Mouse (Mus musculus): ENCODE measurements at regions not wholly inside any gene's neighbourhood (a gene's known extent, or its start where the extent isn't known, plus 50 kb on each side); places are given as distances from the start of the nearest gene placed in this dataset.
A peak's percentile ranks its signal among the peaks of the same experiment; 100 is the strongest.

DNA sequence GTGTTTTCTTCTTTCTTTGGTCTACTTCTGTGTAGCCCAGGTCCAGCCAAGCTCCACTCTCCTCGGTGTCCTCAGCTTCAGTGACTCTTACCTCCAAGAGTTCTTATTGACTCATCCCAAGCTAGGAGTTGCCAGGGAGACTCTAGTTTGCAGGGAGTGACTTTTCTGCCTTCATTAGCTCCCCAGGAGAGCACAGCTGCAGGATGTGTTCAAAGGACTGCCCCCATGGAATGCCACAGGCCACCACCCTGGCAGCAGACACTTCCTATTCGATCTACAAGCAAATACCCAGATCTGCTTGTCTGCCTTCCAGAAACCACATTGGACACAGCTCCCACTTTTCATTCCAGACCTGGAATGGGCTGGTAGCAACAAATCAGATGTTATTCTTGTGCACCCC is 269.6 kb upstream of the Tnp1 start:
- DNase-seq, result no peak

DNA sequence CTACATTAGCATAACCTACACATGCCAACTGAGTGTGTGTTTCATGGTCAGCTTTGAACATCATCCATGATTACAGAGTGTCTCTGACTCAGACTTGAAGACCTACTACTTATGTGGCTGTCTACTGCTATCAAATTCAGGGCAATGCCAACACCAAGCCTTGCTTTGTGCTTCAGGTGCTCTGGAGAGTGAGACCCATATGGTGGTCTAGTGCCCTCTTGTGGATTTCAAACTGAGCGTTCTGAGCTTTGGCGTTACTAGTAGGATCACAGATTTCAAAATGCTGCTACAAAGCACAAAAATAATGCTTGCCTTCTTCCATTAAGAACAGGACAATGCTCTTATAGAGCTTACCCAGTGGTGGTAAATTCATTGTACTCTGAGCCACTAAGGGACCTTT is 258.8 kb upstream of the Tnp1 start:
- DNase-seq, result peak; percentile 50

DNA sequence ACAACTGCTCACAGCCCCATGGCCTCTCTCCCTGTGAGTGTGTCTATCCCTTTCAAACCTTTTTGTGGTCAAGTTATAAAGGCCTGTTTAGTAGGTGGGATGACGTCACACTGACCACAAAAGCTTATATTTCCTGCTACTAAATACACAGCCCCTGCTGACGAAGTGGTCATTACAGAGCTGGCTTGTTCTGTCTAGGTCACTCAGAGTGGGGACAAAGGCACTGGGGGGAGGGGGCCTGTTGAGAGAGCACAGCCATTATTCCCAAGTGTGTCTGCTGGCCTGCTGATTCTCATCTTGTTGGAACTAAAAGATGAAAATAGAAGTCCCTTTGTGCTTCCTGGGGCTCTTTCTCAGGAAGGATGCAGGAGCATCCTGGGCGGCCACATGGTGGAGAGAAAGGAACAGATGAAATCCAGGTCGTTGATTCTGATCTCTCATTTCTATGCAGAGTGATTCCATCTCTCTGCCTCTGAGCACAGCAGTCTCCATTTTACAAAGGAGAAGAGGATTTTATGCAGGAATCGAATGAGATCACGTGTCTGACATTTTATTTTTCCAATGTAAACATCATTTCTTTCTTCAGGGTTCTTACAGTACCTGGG is 255.2 kb upstream of the Tnp1 start:
- DNase-seq, result no peak

DNA sequence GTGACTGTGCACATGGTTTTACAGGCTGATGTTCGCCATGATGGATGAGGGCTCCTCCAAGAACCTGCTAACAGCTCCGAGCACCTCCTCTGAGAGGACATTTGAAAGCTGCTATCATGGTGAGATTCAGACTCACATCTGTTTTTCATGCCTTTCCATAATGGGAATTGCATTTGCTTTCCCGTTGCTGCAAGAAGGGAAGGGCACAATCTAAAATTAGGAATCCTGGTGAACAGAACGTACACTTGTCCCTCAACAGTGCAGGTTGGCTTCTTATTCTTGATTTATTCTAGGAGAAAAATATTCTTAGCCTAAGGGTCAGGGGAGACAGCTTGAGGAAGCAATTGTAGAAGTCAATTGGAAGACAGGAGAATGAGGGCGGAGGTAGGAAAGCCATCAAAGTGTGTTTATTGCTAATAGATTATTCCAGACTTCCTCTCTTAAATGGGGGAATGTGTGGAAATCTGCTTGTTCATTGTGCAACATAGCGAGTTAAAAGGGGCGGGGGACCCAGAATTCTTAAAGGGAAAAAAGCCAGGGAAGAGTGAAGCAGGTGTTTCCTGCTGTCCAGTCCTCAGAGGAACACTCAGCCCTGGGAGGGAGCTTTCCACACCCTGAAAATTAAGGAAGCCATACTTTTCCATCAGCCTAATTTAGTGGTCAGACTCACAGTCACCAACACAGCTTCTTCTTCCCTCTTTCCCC is 253.5 kb upstream of the Tnp1 start:
- DNase-seq, result no peak

DNA sequence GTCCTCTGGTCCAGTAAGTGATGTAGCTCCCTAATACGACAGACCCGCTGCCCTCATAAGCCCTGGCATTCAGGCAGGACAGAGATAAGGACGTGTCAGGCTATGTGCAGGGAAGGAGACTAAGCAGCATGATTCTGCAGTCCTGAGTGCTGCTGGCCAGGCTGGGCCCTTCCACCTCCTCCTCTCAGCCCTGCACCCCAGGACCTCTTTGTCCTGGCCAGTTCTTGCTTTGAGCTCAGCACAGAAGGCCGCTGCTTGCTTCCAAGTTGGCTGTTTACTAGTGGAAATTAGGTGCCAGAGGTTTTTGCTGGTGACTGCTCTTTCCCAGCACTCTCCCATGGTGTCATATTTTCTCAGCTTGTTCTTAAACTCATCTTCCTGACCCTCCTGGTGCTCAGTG is 249.3 kb upstream of the Tnp1 start:
- peak; percentile 63 for DNase-seq

DNA sequence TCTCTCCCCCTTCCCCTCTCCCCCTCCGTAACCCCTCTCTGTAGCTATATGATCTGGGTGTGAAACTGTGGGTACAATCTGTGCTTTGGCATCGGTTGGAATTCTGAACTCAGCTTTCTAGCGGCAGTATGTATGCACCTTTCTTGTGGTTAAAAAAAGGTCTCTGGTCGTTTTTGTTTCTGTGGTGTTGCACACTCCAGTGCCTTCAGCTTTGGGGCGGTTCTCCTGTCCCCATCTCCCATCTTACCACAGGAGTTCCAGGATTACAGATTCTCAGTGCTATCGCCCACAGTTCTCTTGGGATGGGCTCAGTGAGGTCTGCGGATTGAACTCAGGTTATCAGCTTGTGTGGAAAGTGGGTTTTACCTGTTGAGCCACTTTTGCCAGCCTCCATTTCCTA is 248.5 kb upstream of the Tnp1 start:
- no peak for DNase-seq

DNA sequence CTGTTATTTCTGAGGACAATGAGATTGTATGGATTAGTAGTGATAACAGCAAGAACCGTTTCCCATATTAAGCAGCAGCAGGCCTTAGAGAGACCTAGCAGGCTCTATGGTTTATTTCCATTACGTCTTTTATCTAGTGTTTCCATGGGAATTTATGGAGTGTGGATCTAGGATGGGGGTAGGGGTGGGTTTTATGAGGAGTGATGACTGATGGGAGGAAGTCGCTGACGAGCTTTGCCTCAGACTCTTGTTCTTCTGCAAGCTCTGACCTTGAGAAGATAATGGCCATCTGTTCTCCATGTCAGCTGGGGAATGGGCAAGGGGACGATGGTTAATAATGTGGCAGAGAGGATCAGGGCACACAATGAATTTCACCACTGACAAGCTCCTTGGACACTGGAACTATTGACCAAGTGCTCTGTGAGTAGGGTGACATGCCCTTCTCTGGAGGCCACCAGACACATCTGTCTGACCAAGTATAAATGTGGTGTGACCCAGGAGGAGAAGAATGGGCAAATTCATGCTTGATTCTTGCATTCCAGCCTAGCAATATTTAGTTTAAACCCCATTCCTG is 243.9 kb upstream of the Tnp1 start:
- peak; percentile 21 for DNase-seq

DNA sequence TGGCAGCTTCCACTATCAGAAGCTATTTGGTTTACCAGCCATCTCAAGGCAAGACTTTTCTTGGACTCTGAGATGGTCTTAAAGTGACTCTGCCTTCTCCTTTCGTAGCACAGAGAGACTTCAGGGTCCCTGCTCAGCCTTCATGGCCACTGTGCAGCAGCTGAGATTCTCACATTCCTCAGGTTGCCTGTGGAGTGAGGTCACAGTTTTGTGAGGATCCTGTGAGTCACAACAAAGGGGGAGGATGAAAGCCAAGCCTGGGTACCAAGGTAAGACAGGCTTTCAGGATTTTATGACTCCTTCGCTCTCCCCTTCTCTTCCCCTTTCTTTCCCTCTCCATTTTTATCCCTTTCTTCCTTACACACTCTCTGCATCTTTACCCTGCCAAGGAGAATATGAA is 241.6 kb upstream of the Tnp1 start:
- no peak for DNase-seq

DNA sequence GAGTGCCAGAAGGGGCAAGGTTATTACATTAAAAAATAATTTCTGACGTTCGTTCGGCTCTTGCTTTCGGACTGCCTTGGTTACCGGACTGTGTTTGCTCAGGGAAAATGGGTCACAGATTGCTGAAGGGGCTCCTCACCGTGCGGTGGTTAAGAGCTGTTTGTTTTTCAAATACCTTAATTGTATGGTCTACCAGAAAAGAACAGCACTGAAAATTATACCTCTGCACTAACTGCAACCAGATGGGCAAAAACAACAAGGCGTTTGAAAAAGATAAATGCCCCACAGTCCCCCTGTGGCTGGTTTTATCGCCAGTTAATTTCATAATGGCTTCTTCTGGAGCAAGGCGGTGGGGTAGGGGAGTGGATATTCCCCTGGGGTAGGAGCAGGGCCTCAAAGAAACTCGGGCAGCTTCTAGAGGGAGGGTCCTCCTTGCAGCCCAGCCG is 236.2 kb upstream of the Tnp1 start:
- no peak for DNase-seq

DNA sequence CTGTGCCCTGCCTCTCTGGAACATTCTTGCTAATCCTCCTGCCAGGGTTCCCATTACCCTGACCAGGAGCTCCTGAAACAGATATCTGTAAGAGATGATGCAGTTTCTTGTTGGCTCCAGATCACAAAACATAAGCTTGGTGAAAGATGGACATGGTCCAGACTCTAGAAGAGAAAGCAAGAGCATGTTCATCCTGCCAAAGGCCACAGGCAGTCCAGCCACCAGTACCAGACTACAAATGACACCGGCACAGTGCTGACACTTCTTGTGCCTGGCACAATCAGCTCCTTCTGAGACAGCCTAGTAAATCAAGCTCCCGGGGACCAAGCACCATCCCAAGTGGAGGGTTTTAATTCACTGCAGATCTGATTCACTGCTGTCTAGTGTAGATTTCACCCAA is 228.3 kb upstream of the Tnp1 start:
- DNase-seq, result no peak

DNA sequence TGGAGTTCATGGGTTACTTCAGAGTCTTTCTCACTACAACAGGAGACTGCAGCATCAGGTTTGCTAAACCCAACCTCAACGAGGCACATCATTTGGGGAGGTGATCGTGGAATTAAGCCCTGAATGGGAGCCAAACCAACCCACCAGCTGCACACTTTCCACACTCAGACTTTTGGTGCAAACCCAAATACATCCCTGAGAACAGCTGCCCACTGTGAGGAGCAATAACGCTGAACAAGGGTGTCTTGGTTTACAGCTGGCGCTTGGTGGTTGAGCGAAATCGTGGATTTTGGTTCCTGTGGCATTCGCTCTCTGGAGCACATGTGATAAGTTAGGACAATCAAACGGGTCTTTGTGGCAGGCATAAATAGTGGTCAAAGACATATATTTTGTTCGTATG is 226.6 kb upstream of the Tnp1 start:
- no peak for DNase-seq

DNA sequence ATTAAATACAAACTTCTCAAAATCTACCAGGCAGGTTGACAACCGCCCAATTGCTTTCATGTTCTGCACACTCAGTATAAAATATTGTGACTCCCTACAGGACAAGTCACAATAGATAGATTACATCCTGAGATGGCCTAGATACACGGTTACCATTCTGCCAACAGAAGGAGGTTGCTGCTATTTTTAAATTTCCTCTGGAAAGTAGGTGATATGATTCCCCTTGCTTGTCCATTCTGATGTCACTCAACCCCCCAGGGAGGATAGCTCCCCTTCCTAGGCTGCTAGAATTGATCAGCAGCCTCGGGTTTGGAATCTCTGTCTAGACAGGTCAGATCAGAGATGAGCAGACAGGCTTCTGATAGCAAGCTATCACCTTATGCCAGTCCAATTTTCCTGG is 221.2 kb upstream of the Tnp1 start:
- no peak for DNase-seq

DNA sequence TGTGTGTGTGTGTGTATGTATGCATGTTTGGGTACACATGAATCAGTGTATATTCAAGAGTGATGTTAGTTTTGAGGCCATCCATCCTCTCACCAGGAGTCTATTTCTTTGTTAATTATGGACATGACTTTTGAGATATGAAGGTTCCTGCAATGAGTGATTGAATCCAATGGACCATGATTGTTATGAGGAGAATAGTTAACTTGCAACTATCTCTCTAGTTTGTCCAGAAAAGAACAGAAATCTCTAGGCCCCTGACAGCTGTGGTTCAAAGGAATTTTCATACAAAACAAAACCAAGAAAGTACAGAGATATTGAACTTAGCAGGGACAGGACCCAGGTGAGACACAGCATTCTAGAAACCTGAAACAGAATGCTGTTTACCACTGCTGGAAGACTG is 217.9 kb upstream of the Tnp1 start:
- no peak for DNase-seq

DNA sequence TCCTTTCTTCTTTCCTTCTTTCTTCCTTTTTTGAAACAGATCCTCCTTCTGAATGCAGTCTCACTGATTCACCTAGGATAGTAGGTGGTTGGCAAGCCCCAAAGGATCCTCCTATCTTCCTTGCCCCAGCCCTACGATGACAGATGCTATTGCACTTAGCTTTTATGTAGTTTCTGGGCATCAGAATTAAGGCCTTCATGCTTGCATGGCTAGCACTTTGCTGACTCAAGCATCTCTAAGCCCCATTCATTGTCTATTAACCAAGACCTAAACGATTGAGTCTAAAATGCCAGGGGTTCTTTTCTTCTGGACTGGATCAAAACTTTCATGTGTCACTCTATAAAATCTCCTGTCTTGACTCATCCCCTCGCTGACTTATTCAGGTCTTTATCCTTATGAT is 217.3 kb upstream of the Tnp1 start:
- DNase-seq, result no peak

DNA sequence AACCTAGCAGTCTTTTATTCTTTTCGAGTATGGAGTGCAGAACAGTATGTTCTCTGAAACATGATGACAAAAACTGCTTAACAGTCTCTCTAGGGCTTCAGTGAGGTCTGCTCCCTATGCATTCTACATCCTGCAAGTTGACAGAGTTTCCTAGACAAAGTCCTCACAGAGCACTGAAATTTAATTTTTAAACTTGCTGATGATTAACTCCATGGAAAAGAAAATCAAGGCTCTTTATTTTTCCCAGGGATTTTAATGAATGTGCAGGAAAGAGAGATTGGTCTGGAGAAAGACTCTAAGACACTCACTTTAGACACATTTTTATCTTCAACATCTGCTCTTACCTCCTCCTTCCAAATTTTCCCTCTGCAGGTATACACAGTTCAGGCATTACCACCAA is 214.9 kb upstream of the Tnp1 start:
- DNase-seq, result no peak

DNA sequence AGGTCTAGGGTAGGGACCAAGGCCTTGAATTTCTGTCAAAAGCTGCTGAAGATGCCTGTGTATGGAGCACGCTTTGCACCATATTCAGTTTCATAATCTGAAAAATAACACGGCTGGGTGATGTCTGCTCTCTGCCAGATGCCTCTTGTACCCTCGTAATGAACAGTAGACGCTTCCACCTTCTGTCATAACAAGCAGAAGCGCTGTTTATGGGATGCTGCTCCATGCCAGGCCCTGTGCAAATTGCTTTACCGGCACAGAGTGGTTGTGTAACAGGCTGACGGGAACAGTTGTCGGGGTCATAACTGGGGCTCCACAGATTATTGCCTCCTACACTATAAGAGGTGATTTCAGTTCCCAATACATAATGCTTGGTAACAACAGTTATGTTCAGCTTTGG is 211.5 kb upstream of the Tnp1 start:
- DNase-seq, result no peak

DNA sequence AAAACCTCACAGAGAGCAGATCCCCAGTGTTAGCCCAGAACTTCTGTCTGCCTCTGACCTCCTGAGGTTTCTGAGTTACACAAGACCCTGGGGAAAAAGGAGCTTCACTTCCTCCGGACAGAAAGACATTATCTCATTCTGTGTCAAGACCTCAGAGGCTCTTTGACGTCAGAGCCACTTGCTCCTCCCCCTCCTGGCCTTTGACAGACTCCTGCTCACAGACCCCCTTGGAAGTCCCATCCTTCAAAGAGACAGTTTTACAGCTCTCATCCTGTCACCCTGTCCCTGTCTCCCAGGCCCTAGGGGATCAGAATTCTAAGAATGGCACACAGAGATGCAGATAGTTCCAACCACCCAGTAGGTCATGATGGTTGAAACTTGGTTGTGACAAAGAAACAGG is 206.2 kb upstream of the Tnp1 start:
- DNase-seq, result no peak

DNA sequence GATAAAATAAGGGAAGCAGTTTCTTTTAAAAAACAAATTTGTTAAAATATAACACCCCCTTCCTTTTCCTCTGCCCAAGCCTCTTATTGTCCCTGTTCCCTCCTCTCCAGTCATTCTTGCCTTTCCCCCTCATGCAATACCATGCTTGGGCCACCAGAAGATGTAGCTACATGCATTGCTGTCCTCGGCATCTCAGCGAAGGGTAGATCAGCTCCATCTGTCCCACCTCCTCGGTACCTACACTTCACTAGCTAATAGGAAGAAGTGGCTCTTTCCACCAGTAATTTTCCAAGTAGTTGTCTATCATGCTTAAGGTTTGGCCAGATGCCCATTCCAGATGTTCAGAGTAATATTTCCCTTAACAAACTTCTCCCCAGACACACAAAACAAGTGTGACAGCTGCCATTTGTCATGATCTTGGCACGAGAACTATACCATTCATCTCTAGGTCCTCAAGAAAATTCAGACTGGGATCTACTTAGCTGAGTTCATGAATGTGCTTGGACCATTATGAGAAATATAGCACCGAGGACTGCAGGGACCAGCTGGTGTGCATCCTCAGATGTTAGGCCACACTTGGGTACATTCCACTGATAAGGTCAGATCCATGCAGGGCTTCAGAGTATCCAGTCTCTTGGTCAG is 198.7 kb upstream of the Tnp1 start:
- peak; percentile 12 for DNase-seq

DNA sequence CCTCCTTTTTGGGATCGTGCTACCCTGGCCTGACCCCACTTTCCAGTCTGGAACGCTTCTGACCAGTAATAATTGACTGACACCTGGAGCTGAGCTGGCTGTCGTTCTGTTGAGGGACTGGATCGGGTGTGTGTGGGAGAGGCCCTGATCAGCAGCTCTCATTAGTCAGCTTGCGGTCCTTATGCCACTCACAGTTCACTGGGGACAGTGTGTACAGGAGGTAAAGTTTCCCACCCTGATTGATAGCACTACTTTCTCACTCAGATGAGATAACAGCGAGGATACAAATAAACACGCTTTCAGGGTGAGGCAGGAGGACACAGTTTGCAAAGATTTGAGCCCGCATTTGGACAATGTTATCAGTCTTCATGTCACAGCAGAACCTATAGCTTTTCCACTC is 191.7 kb upstream of the Tnp1 start:
- no peak for DNase-seq

DNA sequence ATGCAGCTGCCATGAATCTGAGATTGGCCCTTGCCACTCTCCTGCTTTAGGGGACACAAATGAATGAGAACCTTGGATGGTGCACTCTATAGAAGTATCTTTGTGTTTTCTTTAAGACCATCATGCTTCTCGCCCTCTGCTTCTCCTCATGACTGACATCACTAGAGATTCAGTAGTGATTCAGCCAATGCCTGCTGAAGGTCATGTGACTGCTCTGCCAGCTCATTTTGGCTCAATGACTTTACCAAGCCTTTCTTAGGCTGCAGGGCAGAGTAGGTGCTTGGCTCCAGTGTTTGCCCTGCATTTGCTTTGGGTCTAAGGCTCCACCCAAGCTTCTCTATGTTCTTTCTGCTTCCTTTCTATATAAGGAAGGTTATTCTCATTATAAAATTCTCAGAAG is 190.1 kb upstream of the Tnp1 start:
- DNase-seq, result no peak

DNA sequence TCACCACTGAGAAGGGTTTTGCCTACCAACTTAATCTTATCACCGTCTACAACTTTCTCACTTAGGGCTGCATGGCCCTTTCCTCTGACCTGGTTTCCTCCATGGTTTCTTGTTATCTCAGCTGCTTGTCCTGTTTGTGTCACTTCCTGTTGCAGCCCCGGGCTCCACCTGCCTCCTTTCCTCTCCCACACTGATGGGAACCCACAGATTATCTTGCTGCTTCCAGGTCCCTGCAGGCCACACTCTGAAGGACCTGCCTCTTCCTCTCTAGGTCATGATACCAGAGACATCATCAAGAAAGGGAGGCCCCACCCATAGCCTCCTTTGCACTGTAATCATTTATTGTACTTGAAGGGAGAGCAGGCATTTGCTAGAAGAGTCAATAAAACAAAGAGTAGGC is 184.4 kb upstream of the Tnp1 start:
- peak; percentile 40 for DNase-seq

DNA sequence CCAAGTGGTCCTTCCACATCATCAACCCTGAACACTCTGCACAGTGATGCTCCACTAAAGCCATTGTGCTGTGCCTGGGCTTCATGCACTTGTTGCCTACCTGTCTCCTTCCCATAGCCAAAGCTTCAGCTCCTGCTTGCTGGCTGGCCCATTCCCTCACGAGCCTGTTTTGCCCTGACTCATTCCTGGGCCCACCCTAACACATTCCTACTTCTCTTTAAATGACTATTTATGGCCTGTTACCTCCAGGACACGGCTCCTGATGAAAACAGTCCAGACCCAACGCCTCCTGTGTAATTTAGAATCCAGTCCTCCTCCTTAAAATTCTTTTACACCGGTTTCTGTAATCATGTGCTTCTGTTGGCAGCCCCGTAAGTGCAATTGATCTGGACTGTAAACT is 175.1 kb upstream of the Tnp1 start:
- no peak for DNase-seq

DNA sequence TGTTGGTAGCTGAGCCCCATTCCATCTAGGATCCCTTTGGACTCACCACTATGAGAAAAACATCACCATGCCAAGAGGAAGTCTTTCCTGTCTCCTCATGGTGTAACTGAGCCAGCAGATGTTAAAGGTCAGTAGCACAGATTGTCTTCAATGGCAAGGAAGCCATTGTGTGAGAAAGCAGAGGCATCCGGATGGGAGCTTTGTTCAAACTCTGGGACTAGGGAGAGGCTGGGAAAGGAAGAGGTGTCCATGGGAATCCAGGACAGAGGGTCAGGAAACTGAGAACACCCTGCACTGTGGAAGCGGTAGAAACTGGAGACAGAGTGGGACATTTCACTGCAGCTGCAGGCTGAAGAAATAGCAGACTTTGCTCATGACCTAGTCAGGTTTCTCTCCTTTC is 173.1 kb upstream of the Tnp1 start:
- peak; percentile 49 for DNase-seq

DNA sequence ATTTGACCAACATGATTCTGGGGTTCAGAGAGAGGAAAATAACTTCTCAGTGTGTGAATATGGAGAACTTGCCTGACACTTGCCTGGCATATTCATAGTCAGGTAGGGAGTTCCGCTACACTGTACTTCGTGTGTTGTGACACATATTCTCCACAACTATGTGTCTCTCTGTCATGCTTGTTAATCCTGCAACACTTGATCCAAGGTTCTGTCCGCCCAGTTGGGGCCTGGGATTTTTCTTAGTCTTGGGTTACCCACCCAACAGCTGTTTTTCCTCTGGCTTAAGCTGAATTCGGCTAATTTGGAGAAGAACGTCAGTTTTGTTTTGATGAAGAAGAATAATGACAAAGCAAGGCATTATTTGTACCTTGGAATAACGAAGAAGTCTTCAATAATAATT is 168.8 kb upstream of the Tnp1 start:
- DNase-seq, result no peak
